8 mouse cellular contexts compared by ENCODE assay signal in genomic region chr5:121190836-121191583, GRCm38 (mm10). TPM values are rescaled to one million over a fixed set of nuclear protein-coding genes. Genes with fewer than 3 reads are reported as not detected.
DNase-seq lines count a peak whose midpoint lies in the region; ATAC-seq and TF ChIP-seq lines count a peak whose summit lies in the region.

Ptpn11 (minus strand) TSS chr5:121191397.

- no peaks in the 10 kb centered on the region; the same call in 1 of the 2 replicates for H3K36me3 ChIP-seq in E14TG2a.4 (ENCODE audit: insufficient read depth, low read length)
- H3K36me3 ChIP-seq in forebrain, embryonic 13.5 days (ENCODE audit: poor library complexity, severe bottlenecking), result no peaks in the 10 kb centered on the region
- no peaks in the 10 kb centered on the region for H3K36me3 ChIP-seq in heart, postnatal 0 days (replicated peaks; ENCODE audit: control insufficient read depth, insufficient read depth, low read length)
- no peaks in the 10 kb centered on the region for H3K36me3 ChIP-seq in lung, embryonic 14.5 days (ENCODE audit: insufficient read depth)

- under 1% methylated on average over 78 of the region's 98 CpGs for WGBS in forebrain, embryonic 13.5 days
- under 1% methylated on average over 70 of the region's 98 CpGs for WGBS in heart, postnatal 0 days
- WGBS in lung, embryonic 14.5 days, result 1% methylated on average over 96 of the region's 98 CpGs

- H3K4me2 ChIP-seq in forebrain, embryonic 13.5 days, result peak within 1 kb of the TSS; percentile 89
- peak within 1 kb of the TSS; percentile 73 for H3K4me2 ChIP-seq in heart, postnatal 0 days (ENCODE audit: low read depth, low read length)
- H3K4me2 ChIP-seq in lung, embryonic 14.5 days, result peak within 1 kb of the TSS; percentile 79

- peak within 1 kb of the TSS; percentile 81 for H3K27ac ChIP-seq in forebrain, embryonic 13.5 days
- H3K27ac ChIP-seq in heart, postnatal 0 days (ENCODE audit: low read depth), result peak within 1 kb of the TSS; percentile 95
- H3K27ac ChIP-seq in lung, embryonic 14.5 days (ENCODE audit: low read depth), result peak within 1 kb of the TSS; percentile 85

- H3K4me3 ChIP-seq in E14TG2a.4 (replicated peaks; ENCODE audit: low read length), result peak within 1 kb of the TSS; percentile 96
- H3K4me3 ChIP-seq in forebrain, embryonic 13.5 days, result peak within 1 kb of the TSS; percentile 96
- H3K4me3 ChIP-seq in heart, postnatal 0 days (ENCODE audit: low read depth, low read length), result peak within 1 kb of the TSS; percentile 93
- H3K4me3 ChIP-seq in lung, embryonic 14.5 days (ENCODE audit: low read depth, low read length), result peak within 1 kb of the TSS; percentile 94

- TF ChIP-seq CTCF in E14TG2a.4 (conservative IDR thresholded peaks at IDR 0.05; ENCODE audit: low read length), result no peak
- TF ChIP-seq CTCF in heart, postnatal 0 days (IDR thresholded peaks at IDR 0.05; ENCODE audit: low read depth), result no peak
- peak; percentile 18; the same call in 1 of the 2 replicates for TF ChIP-seq CTCF in lung, embryonic 14.5 days (IDR thresholded peaks at IDR 0.05; ENCODE audit: low read depth)

- peaks cover 3% of the 10 kb centered on the region; the same call in 1 of the 2 replicates for H3K27me3 ChIP-seq in E14TG2a.4 (ENCODE audit: insufficient read depth, low read length)
- peaks cover 7% of the 10 kb centered on the region; the same call in 1 of the 2 replicates for H3K27me3 ChIP-seq in forebrain, embryonic 13.5 days
- no peaks in the 10 kb centered on the region for H3K27me3 ChIP-seq in heart, postnatal 0 days (ENCODE audit: control insufficient read depth, insufficient read depth, low read length)
- no peaks in the 10 kb centered on the region for H3K27me3 ChIP-seq in lung, embryonic 14.5 days (ENCODE audit: insufficient read depth, low read length)

- peak; percentile 79 for DNase-seq in c-Kit-positive CD71-positive TER-119-positive erythroid progenitor cells, embryonic 14.5 days (ENCODE audit: low spot score)
- peak; percentile 89 for DNase-seq in heart, postnatal 0 days (ENCODE audit: low spot score)
- DNase-seq in kidney, postnatal 4 days, result peak; percentile 91 to 94
- peak; percentile 94 for DNase-seq in lung, embryonic 14.5 days
- DNase-seq in testis, postnatal 14 days (ENCODE audit: low spot score), result peak; percentile 85

- peak; percentile 95 for ATAC-seq in forebrain, embryonic 13.5 days
- ATAC-seq in heart, postnatal 0 days (ENCODE audit: insufficient read depth, low read depth), result peak; percentile 90
- peak; percentile 95 for ATAC-seq in lung, embryonic 14.5 days (ENCODE audit: insufficient read depth)
- ATAC-seq in neutrophil, adult 5-6 weeks (ENCODE audit: extremely low read depth, insufficient number of reproducible peaks, low FRiP score, poor library complexity, severe bottlenecking), result peak; percentile 78

- H3K9me3 ChIP-seq in E14TG2a.4 (ENCODE audit: low read length), result no peaks in the 10 kb centered on the region
- H3K9me3 ChIP-seq in forebrain, embryonic 13.5 days (replicated peaks), result no peaks in the 10 kb centered on the region
- H3K9me3 ChIP-seq in heart, postnatal 0 days (replicated peaks; ENCODE audit: control insufficient read depth, low read length), result no peaks in the 10 kb centered on the region
- H3K9me3 ChIP-seq in lung, embryonic 14.5 days (ENCODE audit: low read depth, low read length), result no peaks in the 10 kb centered on the region

- peak within 1 kb of the TSS; percentile 93 for H3K9ac ChIP-seq in forebrain, embryonic 13.5 days
- peak within 1 kb of the TSS; percentile 96 for H3K9ac ChIP-seq in heart, postnatal 0 days (replicated peaks; ENCODE audit: low read depth, low read length)
- peak within 1 kb of the TSS; percentile 92 for H3K9ac ChIP-seq in lung, embryonic 14.5 days

- H3K4me1 ChIP-seq in E14TG2a.4 (replicated peaks; ENCODE audit: low read depth, low read length), result peaks cover 45% of the 10 kb centered on the region
- peaks cover 46% of the 10 kb centered on the region for H3K4me1 ChIP-seq in forebrain, embryonic 13.5 days
- peaks cover 39% of the 10 kb centered on the region for H3K4me1 ChIP-seq in heart, postnatal 0 days (ENCODE audit: control insufficient read depth, insufficient read depth)
- H3K4me1 ChIP-seq in lung, embryonic 14.5 days (ENCODE audit: insufficient read depth), result peaks cover 10% of the 10 kb centered on the region; the same call in 1 of the 2 replicates

- TF ChIP-seq EP300 in heart, postnatal 0 days (IDR thresholded peaks at IDR 0.05; ENCODE audit: low read depth), result no peak

RNA-seq across cellular contexts. Expression of gene Ptpn11, which starts in this region (rescaled TPM):
- polyA plus RNA-seq in forebrain, embryonic 13.5 days (2015; fragmentation: Nextera tagmentation; extraction: Ambion mirVana), result 27.8 and 28.4 TPM in 2 replicates
- total RNA-seq in heart, postnatal 0 days (2014; rRNA removed; ENCODE audit: low replicate concordance), result 45.0 and 45.5 TPM in 2 replicates
- polyA plus RNA-seq in heart, postnatal 0 days (2015; fragmentation: Nextera tagmentation; extraction: Ambion mirVana), result 23.9 and 24.7 TPM in 2 replicates
- 25.6 and 26.6 TPM in 2 replicates for polyA plus RNA-seq in lung, embryonic 14.5 days (2014; fragmentation: Nextera tagmentation; extraction: Ambion mirVana)
- 46.9 and 47.7 TPM in 2 replicates for total RNA-seq in neutrophil, adult 5-6 weeks (2017)

Comparison
In these comparisons a context has a peak if more than half of its experiments do, and no peak if none do; other contexts are left out.
1. Peak in every context shown above with its lines: DNase-seq, ATAC-seq, H3K4me3 ChIP-seq and H3K27ac ChIP-seq.